Mouse (Mus musculus): ENCODE measurements around the gene Erbb2.

DNA sequence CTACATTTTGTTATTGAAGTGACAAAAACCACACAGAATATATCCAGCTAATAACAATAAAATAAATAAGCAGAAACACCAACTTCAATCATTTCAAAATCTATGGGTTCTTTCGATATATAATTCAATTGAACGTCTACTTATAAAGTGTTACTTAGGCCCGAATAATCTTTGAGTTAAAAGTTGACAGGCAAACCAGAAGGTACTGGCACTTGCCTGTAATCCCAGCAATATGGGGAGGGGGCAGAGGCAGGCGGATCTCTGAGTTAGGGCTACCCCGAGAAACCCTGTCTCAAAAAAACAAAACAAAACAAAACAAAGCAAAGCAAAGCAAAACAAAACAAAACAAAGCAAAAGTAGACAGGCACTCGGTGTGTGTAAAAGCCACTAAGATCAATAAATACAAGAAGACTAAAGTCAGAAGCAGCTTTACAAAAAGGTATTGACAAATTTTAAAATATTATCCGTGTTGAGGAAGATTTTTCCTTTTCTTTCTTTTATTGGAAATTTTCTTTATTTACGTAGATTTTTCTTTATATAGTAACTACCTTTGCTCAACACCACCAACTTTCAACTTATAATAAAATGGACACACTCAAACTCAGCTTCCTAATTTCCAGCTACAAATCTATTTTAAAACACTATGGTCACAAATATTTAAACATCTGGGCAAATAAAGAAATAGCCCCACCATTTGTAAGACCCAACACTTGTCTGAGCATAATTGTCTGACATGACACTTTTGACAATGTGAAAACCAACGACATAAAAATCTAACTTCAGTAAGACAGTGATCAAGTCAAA, 63.6 kb downstream of the Erbb2 start:
- TF ChIP-seq CTCF (IDR thresholded peaks at IDR 0.05; ENCODE audit: extremely low read depth, insufficient read length, insufficient replicate concordance, low read depth, low read length) (no peak), POLR2A (IDR thresholded peaks at IDR 0.05; ENCODE audit: low read depth, low read length) (no peak)

Data from small intestine, adult 2 months (tissue).